Mouse (Mus musculus) stomach, embryonic 15.5 days (tissue): ENCODE measurements at regions not wholly inside any gene's neighbourhood (a gene's known extent, or its start where the extent isn't known, plus 50 kb on each side); places are given as distances from the start of the nearest gene placed in this dataset.

Source experiments
- ATAC-seq: fragments of 200-750 bp; cut with Nextera tagmentation; 2 replicates; pipeline ENCODE4 v1.8.0; 2017; ENCODE audit warnings: low read depth, moderate number of reproducible peaks, moderate TSS enrichment; ENCODE audit not compliant: insufficient read depth, low FRiP score
- H3K27ac ChIP-seq: fragments of 300-500 bp; sonication (generic); 2 replicates; pipeline ENCODE4 v1.5.1; 2015; ENCODE audit warnings: mild to moderate bottlenecking, inconsistent platforms
- H3K27me3 ChIP-seq: fragments of 300-500 bp; sonication (generic); replicated peaks from 2 replicates; pipeline ENCODE4 v1.6.1; 2015; ENCODE audit warnings: inconsistent platforms
- H3K36me3 ChIP-seq: fragments of 300-500 bp; sonication (generic); 2 replicates; pipeline ENCODE4 v1.6.1; 2015; ENCODE audit warnings: inconsistent platforms
- H3K4me1 ChIP-seq: fragments of 300-500 bp; sonication (generic); 2 replicates; pipeline ENCODE4 v1.6.1; 2015; ENCODE audit warnings: inconsistent platforms
- H3K4me2 ChIP-seq: fragments of 300-500 bp; sonication (generic); 2 replicates; pipeline ENCODE4 v1.6.1; 2015; ENCODE audit warnings: mild to moderate bottlenecking, inconsistent platforms
- H3K4me3 ChIP-seq: fragments of 300-500 bp; sonication (generic); replicated peaks from 2 replicates; pipeline ENCODE4 v1.5.1; 2015; ENCODE audit warnings: inconsistent platforms
- H3K9ac ChIP-seq: fragments of 300-500 bp; sonication (generic); 2 replicates; pipeline ENCODE4 v1.6.1; 2015; ENCODE audit warnings: inconsistent platforms
- H3K9me3 ChIP-seq: fragments of 300-500 bp; sonication (generic); 2 replicates; pipeline ENCODE4 v1.6.1; 2016; ENCODE audit warnings: inconsistent platforms
- WGBS: fragments of 180-500 bp; shearing (Covaris S2); methylation state at CpG from one replicate; pipeline ENCODE4 v1.1.7; 2015; 5-methylcytosine and 5-hydroxymethylcytosine counted together

GRCm38 (mm10) chr8:42219857-42220600, 803.2 kb upstream of the Frg1 start:
- Histone ChIP-seq H3K4me3 (no peak overlapping the region), H3K27ac (no peak overlapping the region), H3K4me1 (no peaks in the 10 kb centered on the region), H3K9me3 (no peaks in the 10 kb centered on the region), H3K27me3 (no peaks in the 10 kb centered on the region), H3K9ac (no peak overlapping the region), H3K4me2 (no peak overlapping the region), H3K36me3 (no peaks in the 10 kb centered on the region)
- 52% methylated on average over 2 of the region's 2 CpGs for WGBS
- ATAC-seq = no peak

GRCm38 (mm10) chr8:42210943-42211342, 794.1 kb upstream of the Frg1 start:
- Histone ChIP-seq H3K4me2 (no peak overlapping the region), H3K9me3 (no peaks in the 10 kb centered on the region), H3K4me3 (no peak overlapping the region), H3K27me3 (no peaks in the 10 kb centered on the region), H3K27ac (no peak overlapping the region), H3K36me3 (no peaks in the 10 kb centered on the region), H3K4me1 (no peaks in the 10 kb centered on the region), H3K9ac (no peak overlapping the region)
- ATAC-seq = no peak
- WGBS = 47% methylated on average over 2 of the region's 2 CpGs

GRCm38 (mm10) chr8:42209989-42210388, 793.1 kb upstream of the Frg1 start:
- H3K4me3 ChIP-seq = no peak overlapping the region

DNA sequence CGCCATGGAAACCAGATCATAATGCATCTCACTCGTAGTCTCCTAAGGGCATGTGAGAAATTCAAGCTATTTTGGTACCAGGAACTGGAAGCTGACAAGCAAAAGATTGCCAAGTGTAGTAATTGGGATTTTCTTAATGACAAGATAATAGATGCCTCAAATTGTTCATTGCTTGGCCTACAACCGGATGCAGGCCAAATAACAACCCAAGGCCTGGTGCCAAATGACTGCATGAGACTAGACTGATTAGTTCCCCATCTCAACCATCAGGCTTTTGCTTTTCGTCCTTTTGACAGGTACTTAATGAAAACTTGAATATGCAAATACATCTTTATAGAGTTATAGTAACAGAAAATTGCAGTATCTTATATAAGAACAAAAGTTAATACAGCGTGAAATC, 780.4 kb upstream of the Frg1 start:
- Histone ChIP-seq H3K36me3 (no peaks in the 10 kb centered on the region), H3K4me2 (no peak overlapping the region), H3K9me3 (no peaks in the 10 kb centered on the region), H3K9ac (no peak overlapping the region), H3K27ac (no peak overlapping the region), H3K4me3 (no peak overlapping the region), H3K4me1 (no peaks in the 10 kb centered on the region), H3K27me3 (no peaks in the 10 kb centered on the region)
- 69% methylated on average over 5 of the region's 5 CpGs for WGBS
- no peak for ATAC-seq

More at GRCm38 (mm10) chr8:42209989-42210388, 793.1 kb upstream of the Frg1 start:
- no peaks in the 10 kb centered on the region for H3K9me3 ChIP-seq
- H3K4me1 ChIP-seq = no peaks in the 10 kb centered on the region
- H3K27ac ChIP-seq = no peak overlapping the region
- no peaks in the 10 kb centered on the region for H3K36me3 ChIP-seq
- H3K27me3 ChIP-seq = no peaks in the 10 kb centered on the region
- no peak for ATAC-seq
- H3K9ac ChIP-seq = no peak overlapping the region
- H3K4me2 ChIP-seq = no peak overlapping the region

GRCm38 (mm10) chr8:42193902-42194550, 777.2 kb upstream of the Frg1 start:
- Histone ChIP-seq H3K4me1 (no peaks in the 10 kb centered on the region), H3K9ac (no peak overlapping the region), H3K27me3 (no peaks in the 10 kb centered on the region), H3K36me3 (no peaks in the 10 kb centered on the region), H3K27ac (no peak overlapping the region), H3K4me2 (no peak overlapping the region), H3K9me3 (no peaks in the 10 kb centered on the region), H3K4me3 (no peak overlapping the region)
- ATAC-seq = no peak
- 90% methylated on average over 1 of the region's 1 CpGs for whole genome bisulfite sequencing

- H3K36me3 ChIP-seq = no peaks in the 10 kb centered on the region
- 65% methylated on average over 1 of the region's 1 CpGs for whole genome bisulfite sequencing
- no peak overlapping the region for H3K4me3 ChIP-seq
- no peak overlapping the region for H3K27ac ChIP-seq
- no peaks in the 10 kb centered on the region for H3K9me3 ChIP-seq
- H3K27me3 ChIP-seq = no peaks in the 10 kb centered on the region
- no peaks in the 10 kb centered on the region for H3K4me1 ChIP-seq
- ATAC-seq = peak; percentile 63; the same call in 1 of the 2 replicates
- H3K9ac ChIP-seq = no peak overlapping the region
- H3K4me2 ChIP-seq = no peak overlapping the region
Measured at GRCm38 (mm10) chr8:42187083-42187482, 770.2 kb upstream of the Frg1 start.

- Histone ChIP-seq H3K27ac (no peak overlapping the region), H3K4me1 (no peaks in the 10 kb centered on the region), H3K4me3 (no peak overlapping the region), H3K27me3 (no peaks in the 10 kb centered on the region), H3K9ac (no peak overlapping the region), H3K4me2 (no peak overlapping the region), H3K9me3 (no peaks in the 10 kb centered on the region), H3K36me3 (no peaks in the 10 kb centered on the region)
- ATAC-seq = no peak
- WGBS = 60% methylated on average over 4 of the region's 4 CpGs
Measured at GRCm38 (mm10) chr8:42183288-42183878, 766.5 kb upstream of the Frg1 start.

DNA sequence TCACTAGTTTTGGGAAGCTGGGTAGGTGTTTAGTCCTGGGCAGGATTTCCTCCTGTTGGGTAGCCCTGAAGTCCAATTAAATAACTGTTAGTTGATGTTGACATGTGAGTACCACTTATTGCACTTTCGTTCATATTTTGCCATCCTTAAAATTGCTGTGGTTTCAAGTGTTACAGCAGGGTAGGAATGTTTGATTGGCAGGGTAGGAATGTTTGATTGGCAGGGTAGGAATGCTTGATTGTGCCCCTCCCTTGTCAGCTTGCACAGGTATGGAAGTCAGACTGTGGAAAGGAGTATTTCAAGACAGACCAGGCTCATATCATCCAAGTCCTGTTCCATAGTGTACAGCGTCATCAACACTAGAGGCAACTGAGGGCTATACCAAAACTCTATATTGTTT, 745.6 kb upstream of the Frg1 start:
- no peak for ATAC-seq
- H3K27ac ChIP-seq = no peak overlapping the region
- 85% methylated on average over 2 of the region's 2 CpGs for WGBS
- H3K36me3 ChIP-seq = no peaks in the 10 kb centered on the region
- H3K4me3 ChIP-seq = no peak overlapping the region
- no peaks in the 10 kb centered on the region for H3K27me3 ChIP-seq
- no peaks in the 10 kb centered on the region for H3K4me1 ChIP-seq
- H3K9ac ChIP-seq = no peak overlapping the region
- H3K9me3 ChIP-seq = no peaks in the 10 kb centered on the region
- no peak overlapping the region for H3K4me2 ChIP-seq

GRCm38 (mm10) chr8:42157006-42157405, 740.1 kb upstream of the Frg1 start:
- Histone ChIP-seq H3K27ac (no peak overlapping the region), H3K9ac (no peak overlapping the region), H3K27me3 (no peaks in the 10 kb centered on the region), H3K36me3 (no peaks in the 10 kb centered on the region), H3K4me1 (no peaks in the 10 kb centered on the region), H3K4me3 (no peak overlapping the region), H3K4me2 (no peak overlapping the region), H3K9me3 (no peaks in the 10 kb centered on the region)
- WGBS = 51% methylated on average over 4 of the region's 4 CpGs
- no peak for ATAC-seq

GRCm38 (mm10) chr8:42156588-42156987, 739.7 kb upstream of the Frg1 start:
- Histone ChIP-seq H3K9ac (no peak overlapping the region), H3K4me1 (no peaks in the 10 kb centered on the region), H3K9me3 (no peaks in the 10 kb centered on the region), H3K4me2 (no peak overlapping the region), H3K27ac (no peak overlapping the region), H3K27me3 (no peaks in the 10 kb centered on the region), H3K36me3 (no peaks in the 10 kb centered on the region), H3K4me3 (no peak overlapping the region)
- no peak for ATAC-seq
- WGBS = 42% methylated on average over 1 of the region's 1 CpGs

GRCm38 (mm10) chr8:42144685-42145084, 727.8 kb upstream of the Frg1 start:
- Histone ChIP-seq H3K27me3 (no peaks in the 10 kb centered on the region), H3K9me3 (no peaks in the 10 kb centered on the region), H3K4me2 (no peak overlapping the region), H3K4me1 (no peaks in the 10 kb centered on the region), H3K9ac (no peak overlapping the region), H3K4me3 (no peak overlapping the region), H3K36me3 (no peaks in the 10 kb centered on the region), H3K27ac (no peak overlapping the region)
- WGBS = 66% methylated on average over 5 of the region's 5 CpGs
- no peak for ATAC-seq

DNA sequence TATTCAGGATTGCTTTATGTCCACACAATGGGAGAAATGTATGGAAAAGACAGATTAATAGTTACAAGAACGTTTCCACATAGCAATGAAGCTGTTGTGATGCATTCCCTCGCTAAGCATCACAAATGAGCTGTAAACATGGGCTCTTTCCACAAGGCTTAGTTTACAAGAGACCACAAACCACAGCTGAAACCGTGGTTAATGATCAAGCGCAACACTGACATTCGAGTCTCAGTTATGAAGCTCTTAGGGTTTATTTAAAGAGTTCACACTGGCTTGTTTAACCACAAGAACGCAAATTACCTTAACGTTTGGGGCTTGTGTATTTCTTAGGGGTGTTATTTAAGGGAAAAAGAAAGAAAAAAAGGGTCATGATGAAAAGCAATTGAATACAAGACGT, 727.3 kb upstream of the Frg1 start:
- Histone ChIP-seq H3K9me3 (no peaks in the 10 kb centered on the region), H3K4me2 (no peak overlapping the region), H3K4me1 (no peaks in the 10 kb centered on the region), H3K9ac (no peak overlapping the region), H3K4me3 (no peak overlapping the region), H3K27ac (no peak overlapping the region), H3K27me3 (no peaks in the 10 kb centered on the region), H3K36me3 (no peaks in the 10 kb centered on the region)
- ATAC-seq = no peak
- WGBS = 53% methylated on average over 8 of the region's 8 CpGs
